Mouse (Mus musculus): Measurements from ENCODE around the gene Atxn2l. TPM values are rescaled to one million over a fixed set of nuclear protein-coding genes. Genes with fewer than 3 reads are reported as not detected.

The Atxn2l gene
- polyA plus RNA-seq, 3 experiments from 2014 or later, result 13.4 to 16.4 (median 14.8) TPM

DNA sequence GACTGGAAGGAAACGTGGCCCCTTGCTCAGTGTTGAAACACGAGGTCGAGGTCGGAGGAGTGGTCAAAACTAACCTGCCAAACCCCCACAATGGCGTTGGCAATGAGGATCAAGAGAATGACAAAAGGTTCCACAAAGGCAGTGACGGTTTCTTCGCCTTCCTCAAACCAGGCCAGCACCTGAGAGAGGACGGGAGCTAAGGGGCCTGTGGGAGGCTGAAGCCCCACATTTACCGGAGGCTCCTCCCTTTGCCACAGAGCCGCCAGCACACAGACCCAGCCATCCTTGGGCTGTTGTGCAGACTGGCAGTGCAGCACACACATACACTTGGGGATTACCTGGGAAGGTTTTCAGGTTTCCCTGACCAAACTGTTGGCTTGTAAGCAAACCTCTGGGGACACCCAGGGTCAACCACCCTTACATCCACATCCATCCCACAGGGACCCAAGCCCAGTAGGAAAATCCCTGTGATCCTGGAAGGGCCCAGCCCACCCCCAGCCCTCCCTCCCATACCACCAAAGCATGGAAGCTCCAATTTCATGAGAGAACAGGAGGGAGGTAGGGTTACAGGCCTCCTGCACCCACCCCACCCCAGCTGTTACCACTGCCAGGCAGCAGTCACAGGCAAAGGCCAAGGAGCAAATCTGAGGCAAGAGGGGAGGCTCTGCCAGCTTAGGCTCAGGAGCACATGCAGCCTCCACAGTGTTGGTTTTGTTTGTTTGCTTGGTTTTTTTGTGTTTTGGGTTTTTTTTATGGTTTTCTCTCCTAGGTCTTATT, 42.4 kb downstream of the Atxn2l start:
- ATAC-seq, result no peak

DNA sequence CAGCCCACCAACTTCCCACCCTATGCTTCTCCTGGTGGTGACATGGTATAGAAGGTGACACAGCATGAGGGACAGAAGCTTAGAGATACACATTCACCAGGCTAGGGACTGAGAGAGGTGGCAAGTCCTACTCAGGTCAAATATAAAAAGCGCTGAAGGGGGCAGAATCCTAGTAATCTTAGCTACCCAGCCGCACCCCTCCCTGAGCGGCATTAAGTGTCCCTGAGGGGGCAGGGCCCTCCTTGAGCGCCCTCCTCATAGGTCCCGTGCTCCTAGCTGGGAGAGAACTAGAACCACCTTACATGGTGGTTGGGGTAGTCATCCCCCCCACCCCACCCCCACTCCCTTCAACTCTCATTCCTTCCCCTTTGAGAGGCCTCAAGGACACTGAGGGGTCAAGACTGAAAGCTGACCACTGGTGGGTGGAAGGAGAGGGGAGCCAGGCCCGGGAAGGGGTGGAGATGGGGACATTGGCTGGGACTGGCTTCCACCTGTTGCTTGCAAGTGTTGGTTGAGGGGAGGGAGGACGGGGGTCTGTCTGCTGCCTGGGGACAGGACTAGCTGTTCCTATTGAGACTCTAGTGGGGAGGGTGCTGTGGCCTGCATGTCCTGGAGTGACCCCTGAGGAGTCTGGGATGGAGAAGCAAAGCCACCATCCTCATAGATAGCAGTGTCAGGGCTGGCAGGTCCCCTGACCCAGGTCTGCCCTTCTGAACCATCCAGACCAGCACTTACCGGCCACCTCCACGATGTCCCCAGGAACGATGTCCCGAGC, 44.2 kb downstream of the Atxn2l start:
- ATAC-seq, result no peak

DNA sequence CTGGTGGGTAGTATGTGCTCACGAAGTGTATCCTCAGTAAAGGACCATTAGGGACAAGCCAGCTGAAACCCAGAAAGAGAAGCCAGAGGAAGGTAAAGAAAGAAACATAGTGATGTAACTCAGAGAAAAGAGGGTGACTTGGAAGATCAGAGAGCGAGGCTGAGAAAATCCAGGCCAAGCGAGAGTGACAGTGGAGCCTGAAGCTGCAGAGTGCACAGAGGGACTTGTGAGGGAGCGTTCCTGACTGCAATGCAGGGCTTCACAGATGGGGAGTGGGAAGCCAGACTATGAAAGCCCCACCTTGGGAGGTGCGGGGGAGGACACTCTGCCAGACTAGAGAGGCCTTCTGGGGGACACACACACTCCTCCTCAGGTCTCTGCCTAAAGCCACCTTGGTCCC, 45.0 kb downstream of the Atxn2l start:
- ATAC-seq, result no peak

DNA sequence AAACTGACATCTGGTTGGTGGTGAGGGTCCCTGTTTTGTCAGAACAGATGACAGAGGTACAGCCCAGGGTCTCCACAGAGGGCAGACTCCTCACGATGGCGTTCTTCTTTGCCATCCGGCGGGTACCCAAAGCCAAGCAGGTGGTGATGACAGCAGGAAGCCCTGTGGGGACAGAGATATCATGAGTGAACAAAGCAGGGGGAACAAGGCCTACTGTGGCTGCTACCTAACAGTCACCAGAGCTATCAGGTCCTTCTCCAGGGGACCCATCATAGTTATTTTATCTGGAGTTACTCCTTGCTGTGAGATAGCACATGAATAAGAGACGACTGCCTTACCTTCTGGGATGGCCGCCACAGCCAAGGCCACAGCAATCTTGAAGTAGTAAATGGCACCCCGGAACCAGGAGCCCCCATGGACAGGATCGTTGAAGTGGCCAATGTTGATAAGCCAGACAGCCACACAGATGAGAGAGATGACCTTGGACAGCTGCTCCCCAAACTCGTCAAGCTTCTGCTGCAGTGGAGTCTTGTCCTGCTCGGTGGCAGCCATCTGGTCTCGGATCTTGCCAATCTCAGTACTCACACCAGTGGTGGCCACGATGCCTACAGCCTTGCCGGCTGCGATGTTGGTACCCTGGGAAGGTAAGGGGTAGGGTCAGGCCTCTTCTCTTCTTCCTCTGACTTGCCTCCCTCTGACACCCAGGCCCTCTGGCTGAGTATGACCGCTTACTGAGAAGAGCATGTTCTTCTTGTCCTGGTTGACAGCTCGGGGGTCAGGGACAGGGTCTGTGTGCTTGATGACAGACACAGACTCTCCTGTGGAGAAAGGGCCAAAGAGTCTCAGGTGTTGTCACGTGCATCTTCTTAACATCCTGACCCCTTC, 46.6 kb downstream of the Atxn2l start:
- ATAC-seq, result no peak

DNA sequence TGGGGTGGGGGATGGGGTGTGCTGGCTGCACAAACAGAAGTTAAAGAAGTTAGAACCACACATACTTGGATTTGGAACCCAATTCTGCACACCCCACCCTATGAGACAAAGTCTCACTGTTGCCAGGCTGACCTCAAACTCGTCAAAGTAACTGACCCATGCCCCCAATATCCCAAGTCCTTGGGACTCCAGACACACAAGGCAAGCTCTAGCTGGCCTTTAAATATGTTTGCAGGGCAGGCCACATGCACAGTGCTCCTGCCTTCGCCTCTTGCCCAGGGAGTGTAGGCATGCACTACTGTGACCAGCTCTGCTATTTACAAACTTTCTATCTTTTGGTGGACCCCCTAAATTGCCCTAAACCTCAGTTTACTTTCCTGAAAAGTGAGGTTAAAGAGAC, 48.0 kb downstream of the Atxn2l start:
- no peak for ATAC-seq

DNA sequence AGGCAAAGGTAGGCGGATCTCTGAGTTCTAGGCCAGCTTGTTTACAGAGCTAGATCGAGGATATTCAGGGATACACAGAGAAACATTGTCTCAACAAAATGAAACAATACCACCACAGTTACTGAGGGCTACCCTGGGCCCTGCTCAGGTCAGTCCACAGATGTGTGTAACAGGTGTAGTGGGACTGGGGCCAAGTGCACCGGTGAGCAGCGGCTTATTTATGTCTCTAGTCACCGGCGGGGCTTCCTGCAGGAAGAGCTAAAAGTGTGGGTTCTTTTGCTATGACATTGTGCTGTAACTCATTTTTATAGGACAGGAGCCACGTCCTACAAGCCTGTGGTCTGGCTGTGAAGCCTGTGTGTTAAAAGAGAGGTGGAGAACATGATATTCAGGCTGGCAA, 49.4 kb downstream of the Atxn2l start:
- ATAC-seq, result no peak

DNA sequence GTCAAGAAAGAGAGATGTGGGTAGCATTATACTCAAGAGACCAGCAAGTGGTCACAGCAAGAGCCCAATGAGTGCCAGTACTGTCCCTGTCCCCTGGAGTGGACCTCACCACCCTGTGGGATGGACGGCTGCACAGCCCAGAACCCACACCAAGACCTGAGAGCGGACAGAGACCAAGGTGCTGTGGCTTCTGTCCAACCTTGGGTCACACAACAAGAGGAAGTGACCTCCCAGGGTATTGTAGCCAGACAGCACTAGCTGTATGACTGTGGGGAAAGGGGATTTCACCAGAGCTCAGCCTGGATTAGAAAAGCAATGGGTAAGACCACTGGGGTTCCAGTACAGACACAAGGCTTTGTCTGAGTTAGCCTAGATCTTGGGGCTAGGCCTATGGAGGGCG, 51.0 kb downstream of the Atxn2l start:
- no peak for ATAC-seq

DNA sequence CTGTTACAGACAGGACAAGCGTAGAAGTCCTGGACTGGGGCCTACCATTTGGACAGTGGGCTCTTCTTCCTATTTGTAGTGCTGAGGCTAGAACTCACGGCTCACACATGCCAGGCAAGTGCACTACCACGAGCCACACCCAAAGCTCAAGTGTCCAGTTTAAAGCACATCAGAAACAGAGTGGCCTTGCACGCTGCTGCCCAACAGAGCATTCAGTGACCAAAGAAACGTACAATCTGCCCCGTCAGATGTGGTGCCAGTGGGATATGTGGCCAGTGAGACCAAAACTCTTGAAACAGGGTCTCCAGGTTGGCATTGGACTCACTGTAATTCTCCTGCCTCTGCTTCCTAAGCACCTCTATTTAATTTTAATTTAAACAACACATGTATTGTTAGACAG, 52.6 kb downstream of the Atxn2l start:
- ATAC-seq, result no peak

DNA sequence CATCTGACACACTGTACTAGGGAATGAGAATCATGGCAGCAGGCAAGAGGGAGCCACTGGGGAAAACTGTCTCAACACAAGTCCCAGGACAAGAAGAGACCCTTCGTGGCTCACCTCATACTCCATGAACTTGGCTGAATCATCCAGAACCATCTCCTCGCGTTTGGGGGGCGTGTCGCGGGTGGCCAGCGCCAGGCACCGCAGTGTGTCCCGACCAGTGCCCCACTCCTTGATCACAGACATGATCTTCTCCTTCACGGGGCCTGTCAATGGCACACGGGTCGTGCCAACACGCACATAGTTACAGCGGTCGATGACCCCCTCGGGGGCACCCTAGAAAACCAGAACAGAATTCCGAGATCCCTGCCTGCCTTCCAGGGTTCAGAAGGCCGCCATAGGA, 53.2 kb downstream of the Atxn2l start:
- no peak for ATAC-seq

DNA sequence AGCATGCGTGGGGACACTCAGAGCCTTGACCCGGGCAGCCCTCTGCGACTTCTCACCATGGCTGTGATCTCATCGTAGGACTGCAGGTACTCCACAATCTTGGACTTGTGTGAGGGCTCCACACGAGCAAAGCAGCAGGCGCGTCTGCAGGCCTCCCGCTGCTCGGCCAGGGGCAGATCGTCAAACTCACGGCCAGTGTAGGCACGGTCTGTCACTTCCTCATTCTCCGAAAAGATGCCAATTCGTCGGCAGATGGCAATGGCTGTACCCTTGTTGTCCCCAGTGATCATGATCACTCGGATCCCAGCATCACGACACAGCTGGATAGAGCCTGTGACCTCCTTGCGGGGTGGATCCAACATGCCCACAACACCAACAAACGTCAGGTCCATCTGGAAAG, 54.8 kb downstream of the Atxn2l start:
- no peak for ATAC-seq

DNA sequence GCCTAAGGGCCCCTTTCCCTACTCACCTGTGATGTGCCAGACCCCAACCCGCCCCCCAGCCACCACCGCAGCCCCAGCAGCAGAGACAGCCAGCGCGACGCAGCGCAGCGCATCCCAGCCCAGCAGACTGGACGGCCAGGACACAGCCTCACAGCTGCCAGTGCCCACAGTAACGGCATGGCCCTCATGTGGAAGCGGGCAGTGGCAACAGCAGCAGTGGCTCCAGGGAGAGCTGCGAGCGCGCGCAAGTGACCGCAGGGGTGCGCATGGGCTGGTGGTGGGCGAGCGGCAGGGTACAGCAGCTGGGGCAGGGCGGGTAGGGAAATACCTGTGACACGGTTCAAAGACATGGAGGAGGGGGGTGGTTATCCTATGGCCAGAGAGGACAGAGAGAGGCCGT, 57.0 kb downstream of the Atxn2l start:
- ATAC-seq, result no peak

DNA sequence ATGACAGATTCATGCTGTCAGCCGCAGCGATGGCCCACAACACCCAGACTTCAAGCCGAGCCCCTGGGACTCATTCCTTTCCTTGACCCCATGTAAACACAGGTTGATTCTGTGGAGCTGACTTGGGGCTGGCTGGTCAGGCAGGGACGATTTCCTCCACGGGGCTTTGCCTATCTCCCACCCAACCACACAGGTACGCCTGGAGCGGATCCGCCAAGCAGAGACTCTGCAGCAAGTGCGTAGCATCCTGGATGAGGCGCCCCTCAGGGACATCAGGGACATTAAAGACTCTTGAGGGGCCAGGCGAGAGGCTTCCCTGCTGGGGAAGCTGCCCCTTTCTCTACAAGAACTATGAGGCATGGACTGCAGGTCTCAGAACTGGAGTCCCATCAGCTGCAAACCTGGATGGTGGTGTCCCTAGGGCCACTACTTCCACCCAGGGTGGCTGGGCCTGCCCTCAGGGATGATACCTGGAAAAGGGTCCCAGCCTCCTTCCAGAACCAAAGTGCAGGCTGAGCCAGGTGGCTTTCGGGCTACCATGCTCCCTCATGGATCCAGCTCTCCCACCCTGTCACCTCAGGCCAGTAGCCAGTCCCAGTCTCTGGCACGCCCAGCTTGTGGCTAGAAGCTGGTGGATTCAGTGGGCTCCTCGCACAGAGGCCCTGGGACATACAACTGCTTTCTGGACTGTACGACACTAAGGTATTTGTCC, 58.0 kb downstream of the Atxn2l start:
- ATAC-seq, result no peak

DNA sequence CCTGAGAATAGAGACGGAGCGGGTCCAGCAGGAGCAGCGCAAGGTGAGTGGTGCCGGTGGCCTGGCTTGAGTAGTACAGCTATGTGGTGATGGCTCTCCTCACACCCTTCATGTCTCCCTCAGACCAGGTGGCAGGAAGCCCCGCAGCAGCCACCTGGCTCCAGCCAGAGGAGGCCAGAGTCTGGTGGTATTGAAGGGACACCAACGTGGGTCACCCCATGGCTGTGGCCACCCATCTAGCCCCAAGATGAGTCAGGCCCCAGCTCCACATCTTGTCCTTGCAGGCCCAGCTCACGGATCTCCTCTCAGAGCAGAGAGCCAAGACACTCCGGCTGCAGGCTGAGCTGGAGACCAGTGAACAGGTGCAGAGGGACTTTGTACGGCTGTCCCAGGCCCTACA, 58.7 kb downstream of the Atxn2l start:
- no peak for ATAC-seq

DNA sequence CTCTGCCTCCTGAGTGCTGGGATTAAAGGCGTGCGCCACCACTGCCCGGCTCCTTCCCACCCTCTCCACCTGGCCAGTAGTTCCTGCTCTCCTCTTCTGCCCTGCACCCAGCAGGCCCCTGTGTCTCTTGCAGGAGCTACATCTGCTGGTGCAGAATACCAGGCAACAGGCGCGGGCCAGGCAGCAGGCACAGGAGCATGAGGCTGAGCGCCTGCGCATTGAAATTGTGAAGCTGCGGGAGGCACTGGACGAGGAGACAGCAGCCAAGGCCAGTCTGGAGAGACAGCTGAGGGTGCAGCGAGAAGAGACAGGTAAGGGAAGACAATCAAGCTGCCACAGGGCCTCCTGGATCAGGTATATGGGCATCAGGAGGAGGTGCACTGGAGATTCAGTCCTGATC, 59.2 kb downstream of the Atxn2l start:
- no peak for ATAC-seq

Other genes starting within 250 kb of the Atxn2l start
- 1 to 10 TPM; 2.1 to 4.2 (median 2.6) TPM for gene Sbk1, start 230.8 kb downstream of the Atxn2l start, polyA plus RNA-seq (2017; shearing (Covaris generic))
- 1,000 to 10,000 TPM in 1 of 3 experiments, 100 to 1,000 TPM in 2; 875 to 1,118 (median 889) TPM for gene Lat, start 133.9 kb downstream of the Atxn2l start, polyA plus RNA-seq (2017; shearing (Covaris generic))
- 10 to 100 TPM; 31.3 to 43.0 (median 38.4) TPM for gene Spns1, start 126.0 kb downstream of the Atxn2l start, polyA plus RNA-seq (2017; shearing (Covaris generic))
- gene Nfatc2ip, start 106.7 kb downstream of the Atxn2l start, polyA plus RNA-seq (2017; shearing (Covaris generic)), result 1 to 10 TPM; 2.7 to 3.8 (median 3.3) TPM
- 1 to 10 TPM in 2 of 3 experiments, under 1 TPM in 1; 0.87 to 6.5 (median 6.0) TPM for gene Cd19, start 88.5 kb downstream of the Atxn2l start, polyA plus RNA-seq (2017; shearing (Covaris generic))
- 10 to 100 TPM; 37.8 to 39.6 (median 38.1) TPM for gene Rabep2, start 74.7 kb downstream of the Atxn2l start, polyA plus RNA-seq (2017; shearing (Covaris generic))
- gene Atp2a1, start 40.3 kb downstream of the Atxn2l start, polyA plus RNA-seq (2017; shearing (Covaris generic)), result under 1 TPM; 0.16 to 0.49 (median 0.29) TPM
- gene Sh2b1, start 28.0 kb downstream of the Atxn2l start, polyA plus RNA-seq (2017; shearing (Covaris generic)), result 10 to 100 TPM; 12.6 to 18.9 (median 13.3) TPM
- gene Tufm, start 16.1 kb downstream of the Atxn2l start, polyA plus RNA-seq (2017; shearing (Covaris generic)), result 10 to 100 TPM; 65.5 to 83.5 (median 69.4) TPM
- 100 to 1,000 TPM; 219 to 232 (median 230) TPM for gene Eif3c, start 63.0 kb upstream of the Atxn2l start, polyA plus RNA-seq (2017; shearing (Covaris generic))
- 1 to 10 TPM in 1 of 3 experiments, under 1 TPM in 1, not detected in 1; 0.23 to 2.3 TPM for gene Apobr, start 81.5 kb upstream of the Atxn2l start, polyA plus RNA-seq (2017; shearing (Covaris generic))
- gene Cln3, start 82.4 kb upstream of the Atxn2l start, polyA plus RNA-seq (2017; shearing (Covaris generic)), result 10 to 100 TPM; 25.2 to 57.9 (median 51.4) TPM
- gene Il27, start 91.5 kb upstream of the Atxn2l start, polyA plus RNA-seq (2017; shearing (Covaris generic)), result not detected
- gene Nupr1, start 127.4 kb upstream of the Atxn2l start, polyA plus RNA-seq (2017; shearing (Covaris generic)), result 1 to 10 TPM in 1 of 3 experiments, not detected in 2; 2.2 TPM
- 100 to 1,000 TPM in 1 of 3 experiments, 10 to 100 TPM in 2; 46.5 to 103 (median 70.1) TPM for gene Sgf29, start 145.9 kb upstream of the Atxn2l start, polyA plus RNA-seq (2017; shearing (Covaris generic))
- under 1 TPM in 1 of 3 experiments, not detected in 2; 0.65 TPM for gene Sult1a1, start 173.0 kb upstream of the Atxn2l start, polyA plus RNA-seq (2017; shearing (Covaris generic))
- 100 to 1,000 TPM in 2 of 3 experiments, 10 to 100 TPM in 1; 89.3 to 196 (median 149) TPM for gene Bola2, start 192.0 kb upstream of the Atxn2l start, polyA plus RNA-seq (2017; shearing (Covaris generic))
- 10 to 100 TPM; 11.7 to 18.2 (median 13.3) TPM for gene Slx1b, start 192.3 kb upstream of the Atxn2l start, polyA plus RNA-seq (2017; shearing (Covaris generic))
- gene Coro1a, start 204.3 kb upstream of the Atxn2l start, polyA plus RNA-seq (2017; shearing (Covaris generic)), result 1,000 to 10,000 TPM; 2,119 to 2,488 (median 2,393) TPM

All from inflammation-experienced regulatory T-cells, adult 6 months (primary cell).